Comparison of ENCODE assay signal across 24 mouse cellular contexts in genomic region chr16:97459831-97460230, GRCm38 (mm10). TPM values are rescaled to one million over a fixed set of nuclear protein-coding genes. Genes with fewer than 3 reads are reported as not detected.
DNase-seq lines count a peak whose midpoint lies in the region; TF ChIP-seq lines count a peak whose summit lies in the region.
"Had no signal": no experiment of that assay in that cellular context is flagged by ENCODE, and none has a peak within 500 bp of the region (broad histone marks: within the 10 kb centered on the region; RNA-seq: fewer than 3 reads in every experiment).

No protein-coding gene starts in this region.

- intact Hi-C loops in heart, postnatal 14 days (cut with DNase I): no loop called here

- peak; percentile 68 for DNase-seq in heart, adult 11 months
- no peak for DNase-seq in heart, postnatal 14 days
- DNase-seq in CH12.LX (ENCODE audit: extremely low read depth) (peak; percentile 33), MN1 (ENCODE audit: low spot score) (no peak)
- no peak for DNase-seq in layer of hippocampus, adult 9-10 months (ENCODE audit: low spot score)
- DNase-seq: adrenal gland, adult 2 months; adrenal gland, adult 8-10 months; adrenal gland, postnatal 10 days; adrenal gland, postnatal 14 days; adrenal gland, postnatal 25 days; adrenal gland, postnatal 36 days; B cell, adult 2 months; cerebellum, adult 11 months; cerebellum, adult 11-12 months; cerebellum, adult 18-20 months; cerebellum, adult 2 months; cerebellum, adult 8-10 months had no signal

- TF ChIP-seq RAD21 in CH12.LX (IDR thresholded peaks at IDR 0.05; ENCODE audit: low read depth, low read length): no peak

- peaks cover 0 to 13% of the 10 kb centered on the region in 2 experiments for H3K36me3 ChIP-seq in CH12.LX (replicated peaks in 1 of 2; ENCODE audit: control insufficient read depth in 1 of 2, insufficient read depth in 1 of 2, low read length in 1 of 2)
- peaks cover 54% of the 10 kb centered on the region for H3K36me3 ChIP-seq in macrophage (ENCODE audit: inconsistent target)
- H3K36me3 ChIP-seq: G1E had no signal

- peaks cover 28 to 55% of the 10 kb centered on the region in 2 experiments for H3K4me1 ChIP-seq in CH12.LX (ENCODE audit: control insufficient read depth in 1 of 2, insufficient read depth in 2 of 2)

- in situ Hi-C loops in CH12.LX (cut with MboI; ENCODE audit: low pct_ligation_motif_present, low pct_unique_long_range_greater_than_20kb, low sequenced_read_pairs): no loop called here

- no peak overlapping the region for H3K4me2 ChIP-seq in CH12.LX (ENCODE audit: insufficient read depth, low read depth, poor library complexity, severe bottlenecking)

- WGBS in macrophage (ENCODE audit: missing documents): 83% methylated on average over 1 of the region's 1 CpGs

- TF ChIP-seq POLR2A in CH12.LX (IDR thresholded peaks at IDR 0.05; ENCODE audit: low read depth, low read length): no peak

- H3K27me3 ChIP-seq in CH12.LX (replicated peaks): no peaks in the 10 kb centered on the region
- H3K27me3 ChIP-seq: Patski had no signal

- peak; percentile 67 for TF ChIP-seq EP300 in CH12.LX (IDR thresholded peaks at IDR 0.05; ENCODE audit: low read length)

- dilution Hi-C loops in CH12.LX (cut with MboI; ENCODE audit: extremely low pct_ligation_motif_present, extremely low pct_unique_long_range_greater_than_20kb, low sequenced_read_pairs): no loop called here

- H3K79me2 ChIP-seq in CH12.LX (replicated peaks; ENCODE audit: control insufficient read depth, extremely low read depth, insufficient read depth, poor library complexity, severe bottlenecking) (no peaks in the 10 kb centered on the region), macrophage (ENCODE audit: inconsistent target) (peaks cover 83% of the 10 kb centered on the region)

- peaks cover 4% of the 10 kb centered on the region for H3K9me3 ChIP-seq in CH12.LX (replicated peaks; ENCODE audit: low read length)
- H3K9me3 ChIP-seq: G1E had no signal

- no peak overlapping the region for H3K27ac ChIP-seq in CH12.LX (ENCODE audit: insufficient read depth, low read depth)
- H3K27ac ChIP-seq in macrophage: no peak overlapping the region

- H3K4me3 ChIP-seq in CH12.LX (replicated peaks in 1 of 3; ENCODE audit: low read depth in 2 of 3, low read length in 2 of 3, poor library complexity in 1 of 3) (no peak overlapping the region), macrophage (ENCODE audit: inconsistent target) (peak overlapping the region; percentile 67)

- no peak overlapping the region for H3K9ac ChIP-seq in CH12.LX (ENCODE audit: insufficient read depth, low read depth)

- no peak for TF ChIP-seq CTCF in CH12.LX (conservative IDR thresholded peaks at IDR 0.05 in 1 of 2, IDR thresholded peaks at IDR 0.05 in 1 of 2; ENCODE audit: low read depth in 2 of 2, low read length in 2 of 2)

TF ChIP-seq in CH12.LX, 34 proteins besides CTCF, POLR2A, EP300 and RAD21:
- TF ChIP-seq E2F4 (IDR thresholded peaks at IDR 0.05; ENCODE audit: insufficient replicate concordance, low read depth, low read length) (no peak), BHLHE40 (IDR thresholded peaks at IDR 0.05; ENCODE audit: low read depth, low read length) (0 out of 2 replicates have a peak, but pooled peaks have one; percentile 18), MAZ (IDR thresholded peaks at IDR 0.05; ENCODE audit: low read depth, low read length) (no peak), KAT2A (IDR thresholded peaks at IDR 0.05; ENCODE audit: insufficient replicate concordance, low read length) (no peak), MAFK (IDR thresholded peaks at IDR 0.05; ENCODE audit: insufficient replicate concordance, low read length) (peak; percentile 47; the same call in 1 of the 2 replicates), JUND (conservative IDR thresholded peaks at IDR 0.05; ENCODE audit: low read depth, low read length) (no peak), POLR2AphosphoS2 (IDR thresholded peaks at IDR 0.05; ENCODE audit: low read depth, low read length) (no peak), IRF4 (IDR thresholded peaks at IDR 0.05; ENCODE audit: low read depth, low read length) (peak; percentile 47; the same call in 1 of the 2 replicates), MXI1 (IDR thresholded peaks at IDR 0.05; ENCODE audit: low read depth, low read length) (no peak), CHD2 (IDR thresholded peaks at IDR 0.05; ENCODE audit: low read length) (no peak), UBTF (IDR thresholded peaks at IDR 0.05; ENCODE audit: low read depth, low read length) (peak; percentile 69; the same call in 1 of the 2 replicates), NRF1 (IDR thresholded peaks at IDR 0.05; ENCODE audit: low read depth, low read length) (no peak), MEF2A (IDR thresholded peaks at IDR 0.05; ENCODE audit: borderline replicate concordance, low read depth, low read length) (0 out of 2 replicates have a peak, but pooled peaks have one; percentile 22), ZNF384 (IDR thresholded peaks at IDR 0.05; ENCODE audit: low read depth, low read length) (no peak), RCOR1 (conservative IDR thresholded peaks at IDR 0.05; ENCODE audit: low read depth, low read length) (no peak), NELFE (IDR thresholded peaks at IDR 0.05; ENCODE audit: low read depth, low read length) (no peak), CHD1 (IDR thresholded peaks at IDR 0.05; ENCODE audit: low read depth, low read length) (no peak), JUN (IDR thresholded peaks at IDR 0.05; ENCODE audit: insufficient read depth, low read depth, low read length) (0 out of 2 replicates have a peak, but pooled peaks have one; percentile 9), TBP (conservative IDR thresholded peaks at IDR 0.05; ENCODE audit: low read depth, low read length) (no peak)

RNA-seq across cellular contexts. Expression of gene Mx1, which starts 2.9 kb away (rescaled TPM):
- total RNA-seq in heart, postnatal 14 days (2021): 1 to 10 TPM; 1.0 to 1.1 TPM
- total RNA-seq in CH12.LX (2012; rRNA removed): 0.72 and 2.2 TPM in 2 replicates
- 7.8 and 10.5 TPM in 2 replicates for total RNA-seq in CH12.LX (2014; rRNA removed)
- 7.9 and 8.6 TPM in 2 replicates for polyA plus RNA-seq in CH12.LX (2012; ENCODE audit: insufficient read length, low read depth)
- total RNA-seq in macrophage (2018; cell fraction: chromatin; rRNA removed): over 10,000 TPM in 1 of 26 experiments, 1,000 to 10,000 TPM in 15, 100 to 1,000 TPM in 10; 181 to 12,539 (median 2,733) TPM
- 100 to 1,000 TPM in 14 of 26 experiments, 10 to 100 TPM in 12; 26.9 to 928 (median 389) TPM for total RNA-seq in macrophage (2018; cell fraction: cytosol; rRNA removed)
- total RNA-seq in macrophage (2018; cell fraction: nucleus; rRNA removed): 1,000 to 10,000 TPM in 15 of 26 experiments, 100 to 1,000 TPM in 11; 143 to 7,936 (median 1,714) TPM
- 37.1 to 163 TPM (median 40.9 TPM) in 3 replicates for polyA plus RNA-seq in macrophage (2018)
- polyA plus RNA-seq: G1E had no signal

RNA-seq across cellular contexts. Expression of gene Fam3b, which starts 54.8 kb away (rescaled TPM):
- total RNA-seq in heart, postnatal 14 days (2021): not detected
- total RNA-seq in CH12.LX (2012; rRNA removed) (not detected in 2 replicates), CH12.LX (2014; rRNA removed) (0.38 TPM in 1 of 2 replicates, not detected in the other)
- polyA plus RNA-seq in CH12.LX (2012; ENCODE audit: insufficient read length, low read depth) (not detected in 2 replicates), macrophage (2018) (not detected in 3 replicates)
- total RNA-seq in macrophage (2018; cell fraction: chromatin; rRNA removed): 1 to 10 TPM in 10 of 26 experiments, not detected in 16; 1.6 to 3.4 (median 2.7) TPM
- 1 to 10 TPM in 13 of 26 experiments, under 1 TPM in 1, not detected in 12; 0.10 to 4.6 (median 2.7) TPM for total RNA-seq in macrophage (2018; cell fraction: cytosol; rRNA removed)
- total RNA-seq in macrophage (2018; cell fraction: nucleus; rRNA removed): 1 to 10 TPM in 14 of 26 experiments, not detected in 12; 1.0 to 4.9 (median 2.6) TPM
- total RNA-seq: adrenal gland, adult 18-20 months; adrenal gland, adult 2 months; adrenal gland, adult 8-10 months; adrenal gland, postnatal 14 days; adrenal gland, postnatal 25 days; adrenal gland, postnatal 36 days; adrenal gland, postnatal 4 days had no signal
- polyA plus RNA-seq: adrenal gland, adult 2 months; brain, embryonic 14.5 days; C2C12; cerebellum, adult 2 months; G1E; Patski had no signal

Comparison
In these comparisons a context has a peak if more than half of its experiments do, and no peak if none do; other contexts are left out.
1. DNase-seq: peak in heart, adult 11 months (single experiment) and CH12.LX (single experiment); none in heart, postnatal 14 days (0 of 2), layer of hippocampus, adult 9-10 months (single experiment) and MN1 (single experiment).